Mouse (Mus musculus) C2C12 (cell line): ENCODE measurements around the gene Kif3b.

Experiments
- CTCF ChIP-seq: IDR thresholded peaks from one replicate; pipeline ENCODE4 v1.5.1; 2011; ENCODE audit not compliant: control insufficient read depth, insufficient read depth, insufficient read length
- FOSL1 ChIP-seq: IDR thresholded peaks from one replicate; pipeline ENCODE4 v1.8.0; 2011; ENCODE audit warnings: mild to moderate bottlenecking, low read length; ENCODE audit not compliant: poor library complexity, insufficient read depth, severe bottlenecking
- MAX ChIP-seq: IDR thresholded peaks from one replicate; pipeline ENCODE4 v1.6.1; 2011; ENCODE audit warnings: mild to moderate bottlenecking, control low read depth
- MYOD1 ChIP-seq: IDR thresholded peaks from one replicate; pipeline ENCODE4 v1.6.1; 2011; ENCODE audit warnings: low read depth; ENCODE audit not compliant: control insufficient read depth, insufficient read length
- USF1 ChIP-seq: IDR thresholded peaks from one replicate; pipeline ENCODE4 v1.6.1; 2011; ENCODE audit warnings: low read depth, mild to moderate bottlenecking, control low read depth, moderate library complexity

DNA sequence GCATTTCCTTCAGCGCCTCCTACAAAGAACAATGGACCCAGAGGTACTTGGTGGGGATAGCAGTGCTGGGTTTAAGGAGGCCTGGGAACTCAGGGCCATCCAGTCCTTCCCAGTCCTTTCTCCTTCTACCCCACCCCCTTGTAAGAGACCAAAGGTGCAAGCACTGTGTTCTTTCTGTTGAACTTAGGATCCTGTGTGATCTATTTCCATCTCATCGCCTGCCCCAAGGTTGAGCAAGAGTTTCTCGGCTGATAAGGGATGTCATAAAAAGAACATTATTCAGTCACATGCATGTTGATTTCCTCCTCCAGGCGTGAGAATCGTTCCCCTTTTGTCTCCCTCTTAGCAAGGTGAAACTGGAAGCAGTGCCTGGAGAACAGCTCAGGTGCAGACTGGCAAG, 41.5 kb upstream of the Kif3b start:
- TF ChIP-seq CTCF = no peak
- TF ChIP-seq USF1 = no peak
- TF ChIP-seq MAX = no peak
- no peak for TF ChIP-seq MYOD1
- no peak for TF ChIP-seq FOSL1
